Mouse (Mus musculus) kidney, postnatal 4 days (tissue): ENCODE data around the gene Atp2b1.

Experiments used
- DNase-seq, 2 experiments: peaks; one replicate each; pipeline ENCODE4 v3.0.0; 2021; ENCODE audit warnings: mixed read lengths in 2 of 2

The Atp2b1 gene

GRCm38 (mm10) chr10:99037185-99038065 lies 123.2 kb downstream of the Atp2b1 start:
- peak; percentile 12 to 26 for DNase-seq

- DNase-seq: no peak
These were observed 124.7 kb downstream of the Atp2b1 start for GRCm38 (mm10) chr10:99038866-99039265.

- DNase-seq: no peak
These were observed 126.0 kb downstream of the Atp2b1 start for GRCm38 (mm10) chr10:99040171-99040570.

- no peak for DNase-seq
These were observed 132.7 kb downstream of the Atp2b1 start for GRCm38 (mm10) chr10:99046756-99047550.

GRCm38 (mm10) chr10:99047551-99047940 lies 133.3 kb downstream of the Atp2b1 start:
- DNase-seq: no peak

- no peak for DNase-seq
These were observed 135.9 kb downstream of the Atp2b1 start for GRCm38 (mm10) chr10:99050093-99050492.

GRCm38 (mm10) chr10:99053111-99053510 lies 138.9 kb downstream of the Atp2b1 start:
- no peak for DNase-seq

- DNase-seq: no peak
These were observed 146.4 kb downstream of the Atp2b1 start for GRCm38 (mm10) chr10:99060588-99060987.

- DNase-seq: no peak
These were observed 147.2 kb downstream of the Atp2b1 start for GRCm38 (mm10) chr10:99061418-99061817.

- DNase-seq: no peak
These were observed 148.3 kb downstream of the Atp2b1 start for GRCm38 (mm10) chr10:99062546-99062945.
